Mouse (Mus musculus): ENCODE data around the gene Shbg. TPM values are rescaled to one million over a fixed set of nuclear protein-coding genes. Genes with fewer than 3 reads are reported as not detected.

Gene Shbg
- polyA plus RNA-seq, 1 experiment from 2014 or later: not detected

GRCm38 (mm10) chr11:69576307-69576706, 41.4 kb downstream of the Shbg start:
- no peak overlapping the region for H3K4me2 ChIP-seq (replicated peaks; ENCODE audit: low read depth, low read length)
- no peak overlapping the region for H3K27ac ChIP-seq (ENCODE audit: low read depth, low read length)
- H3K27me3 ChIP-seq (ENCODE audit: control insufficient read depth, insufficient read depth, low read length): no peaks in the 10 kb centered on the region
- H3K9ac ChIP-seq (ENCODE audit: low read depth, low read length): no peak overlapping the region
- H3K4me1 ChIP-seq (ENCODE audit: control insufficient read depth, insufficient read depth, low read length): peaks cover 18% of the 10 kb centered on the region
- ATAC-seq (ENCODE audit: low FRiP score, low TSS enrichment): no peak
- no peak overlapping the region for H3K4me3 ChIP-seq (ENCODE audit: low read length)
- WGBS: 76% methylated on average over 5 of the region's 5 CpGs
- H3K9me3 ChIP-seq (ENCODE audit: control insufficient read depth, low read length): no peaks in the 10 kb centered on the region
- peaks cover 17% of the 10 kb centered on the region; the same call in 1 of the 2 replicates for H3K36me3 ChIP-seq (ENCODE audit: control insufficient read depth, insufficient read depth, low read length)

DNA sequence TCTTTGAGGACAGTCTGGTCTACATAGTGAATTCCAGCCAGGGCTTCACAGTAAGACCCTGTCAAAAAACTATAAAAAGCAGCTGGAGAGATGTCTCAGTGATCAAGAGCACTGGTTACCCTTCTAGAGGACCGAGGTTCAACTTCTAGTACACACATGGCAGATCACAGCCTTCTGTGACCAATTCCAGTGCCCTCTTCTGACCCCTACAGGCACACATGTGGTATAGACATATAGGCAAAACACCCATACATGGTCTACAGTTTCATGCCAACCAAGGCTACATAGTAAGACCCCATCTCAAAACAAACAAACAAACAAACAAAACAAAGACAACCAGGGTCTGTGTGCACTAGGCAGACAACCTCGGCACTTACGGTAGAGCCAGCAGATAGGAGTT, 42.5 kb downstream of the Shbg start:
- H3K4me2 ChIP-seq (replicated peaks; ENCODE audit: low read depth, low read length): no peak overlapping the region
- no peaks in the 10 kb centered on the region for H3K9me3 ChIP-seq (ENCODE audit: control insufficient read depth, low read length)
- H3K9ac ChIP-seq (ENCODE audit: low read depth, low read length): no peak overlapping the region
- no peaks in the 10 kb centered on the region for H3K27me3 ChIP-seq (ENCODE audit: control insufficient read depth, insufficient read depth, low read length)
- no peak overlapping the region for H3K27ac ChIP-seq (ENCODE audit: low read depth, low read length)
- H3K4me1 ChIP-seq (ENCODE audit: control insufficient read depth, insufficient read depth, low read length): peaks cover 18% of the 10 kb centered on the region
- H3K36me3 ChIP-seq (ENCODE audit: control insufficient read depth, insufficient read depth, low read length): peaks cover 28% of the 10 kb centered on the region; the same call in 1 of the 2 replicates
- no peak overlapping the region for H3K4me3 ChIP-seq (ENCODE audit: low read length)
- ATAC-seq (ENCODE audit: low FRiP score, low TSS enrichment): no peak
- 63% methylated on average over 3 of the region's 3 CpGs for WGBS

GRCm38 (mm10) chr11:69565131-69565530, 52.6 kb downstream of the Shbg start:
- Histone ChIP-seq H3K4me2 (replicated peaks; ENCODE audit: low read depth, low read length) (no peak overlapping the region), H3K9ac (ENCODE audit: low read depth, low read length) (no peak overlapping the region), H3K4me3 (ENCODE audit: low read length) (no peak overlapping the region), H3K27me3 (ENCODE audit: control insufficient read depth, insufficient read depth, low read length) (no peaks in the 10 kb centered on the region), H3K9me3 (ENCODE audit: control insufficient read depth, low read length) (no peaks in the 10 kb centered on the region), H3K36me3 (ENCODE audit: control insufficient read depth, insufficient read depth, low read length) (peaks cover 43% of the 10 kb centered on the region), H3K27ac (ENCODE audit: low read depth, low read length) (no peak overlapping the region), H3K4me1 (ENCODE audit: control insufficient read depth, insufficient read depth, low read length) (peaks cover 13% of the 10 kb centered on the region)
- 62% methylated on average over 8 of the region's 8 CpGs for WGBS
- no peak for ATAC-seq (ENCODE audit: low FRiP score, low TSS enrichment)

MicroRNAs within 50 kb of the gene (microRNA counts, 519-probe panel; counts per million panel counts)
- not detected for microRNA mmu-miR-1934
- microRNA mmu-miR-467f: 3,578 counts per million, percentile 16 among the panel's probes with 10 or more counts

Small RNAs within 50 kb of the gene (microRNA-seq; reads per million reads assigned to microRNA genes)
- 5.5 reads per million, percentile 20 among the genes with 10 or more reads in this experiment for gene Mir1934
- gene Mir467f: not detected

Other genes starting within 250 kb of the Shbg start
- 56.7 and 59.7 TPM in 2 replicates for gene Chd3, start 248.5 kb downstream of the Shbg start, polyA plus RNA-seq (2014; fragmentation: Nextera tagmentation; extraction: Ambion mirVana)
- gene Naa38, start 222.4 kb downstream of the Shbg start, polyA plus RNA-seq (2014; fragmentation: Nextera tagmentation; extraction: Ambion mirVana): 172 and 221 TPM in 2 replicates
- 11.1 and 23.9 TPM in 2 replicates for gene Cyb5d1, start 222.3 kb downstream of the Shbg start, polyA plus RNA-seq (2014; fragmentation: Nextera tagmentation; extraction: Ambion mirVana)
- gene Tmem88, start 219.7 kb downstream of the Shbg start, polyA plus RNA-seq (2014; fragmentation: Nextera tagmentation; extraction: Ambion mirVana): 36.8 and 39.6 TPM in 2 replicates
- gene Kdm6b, start 204.2 kb downstream of the Shbg start, polyA plus RNA-seq (2014; fragmentation: Nextera tagmentation; extraction: Ambion mirVana): 36.1 and 37.4 TPM in 2 replicates
- gene Dnah2, start 68.8 kb downstream of the Shbg start, polyA plus RNA-seq (2014; fragmentation: Nextera tagmentation; extraction: Ambion mirVana): 0.87 and 1.5 TPM in 2 replicates
- 3.9 and 9.0 TPM in 2 replicates for gene Efnb3, start 57.7 kb downstream of the Shbg start, polyA plus RNA-seq (2014; fragmentation: Nextera tagmentation; extraction: Ambion mirVana)
- 26.9 and 31.9 TPM in 2 replicates for gene Wrap53, start 37.6 kb downstream of the Shbg start, polyA plus RNA-seq (2014; fragmentation: Nextera tagmentation; extraction: Ambion mirVana)
- 214 and 219 TPM in 2 replicates for gene Trp53, start 37.5 kb downstream of the Shbg start, polyA plus RNA-seq (2014; fragmentation: Nextera tagmentation; extraction: Ambion mirVana)
- 7.6 and 11.4 TPM in 2 replicates for gene Atp1b2, start 12.0 kb downstream of the Shbg start, polyA plus RNA-seq (2014; fragmentation: Nextera tagmentation; extraction: Ambion mirVana)
- gene Sat2, start 4.1 kb upstream of the Shbg start, polyA plus RNA-seq (2014; fragmentation: Nextera tagmentation; extraction: Ambion mirVana): 16.9 and 22.6 TPM in 2 replicates
- 30.7 and 33.3 TPM in 2 replicates for gene Fxr2, start 15.1 kb upstream of the Shbg start, polyA plus RNA-seq (2014; fragmentation: Nextera tagmentation; extraction: Ambion mirVana)
- gene Sox15, start 37.4 kb upstream of the Shbg start, polyA plus RNA-seq (2014; fragmentation: Nextera tagmentation; extraction: Ambion mirVana): 0.51 TPM in 1 of 2 replicates, not detected in the other
- gene Mpdu1, start 44.7 kb upstream of the Shbg start, polyA plus RNA-seq (2014; fragmentation: Nextera tagmentation; extraction: Ambion mirVana): 42.3 and 71.8 TPM in 2 replicates
- gene Cd68, start 48.2 kb upstream of the Shbg start, polyA plus RNA-seq (2014; fragmentation: Nextera tagmentation; extraction: Ambion mirVana): 8.5 and 10.5 TPM in 2 replicates
- gene Eif4a1, start 54.5 kb upstream of the Shbg start, polyA plus RNA-seq (2014; fragmentation: Nextera tagmentation; extraction: Ambion mirVana): 729 and 1,177 TPM in 2 replicates
- 95.2 and 102 TPM in 2 replicates for gene Senp3, start 64.2 kb upstream of the Shbg start, polyA plus RNA-seq (2014; fragmentation: Nextera tagmentation; extraction: Ambion mirVana)
- gene Tnfsf13, start 67.9 kb upstream of the Shbg start, polyA plus RNA-seq (2014; fragmentation: Nextera tagmentation; extraction: Ambion mirVana): 0.34 and 0.60 TPM in 2 replicates
- gene Tnfsf12, start 77.9 kb upstream of the Shbg start, polyA plus RNA-seq (2014; fragmentation: Nextera tagmentation; extraction: Ambion mirVana): 6.9 and 8.6 TPM in 2 replicates
- 4.6 and 4.9 TPM in 2 replicates for gene Tnfsfm13, start 78.2 kb upstream of the Shbg start, polyA plus RNA-seq (2014; fragmentation: Nextera tagmentation; extraction: Ambion mirVana)
- gene Polr2a, start 140.7 kb upstream of the Shbg start, polyA plus RNA-seq (2014; fragmentation: Nextera tagmentation; extraction: Ambion mirVana): 30.2 and 58.4 TPM in 2 replicates
- gene Slc35g3, start 144.1 kb upstream of the Shbg start, polyA plus RNA-seq (2014; fragmentation: Nextera tagmentation; extraction: Ambion mirVana): 0.23 and 0.36 TPM in 2 replicates
- gene Zbtb4, start 148.0 kb upstream of the Shbg start, polyA plus RNA-seq (2014; fragmentation: Nextera tagmentation; extraction: Ambion mirVana): 2.0 and 2.2 TPM in 2 replicates
- 4.6 and 6.5 TPM in 2 replicates for gene Chrnb1, start 178.0 kb upstream of the Shbg start, polyA plus RNA-seq (2014; fragmentation: Nextera tagmentation; extraction: Ambion mirVana)
- gene Fgf11, start 184.0 kb upstream of the Shbg start, polyA plus RNA-seq (2014; fragmentation: Nextera tagmentation; extraction: Ambion mirVana): 1.7 and 1.9 TPM in 2 replicates
- gene Tmem102, start 187.7 kb upstream of the Shbg start, polyA plus RNA-seq (2014; fragmentation: Nextera tagmentation; extraction: Ambion mirVana): 6.4 and 7.7 TPM in 2 replicates
- gene Gm39566, start 197.4 kb upstream of the Shbg start, polyA plus RNA-seq (2014; fragmentation: Nextera tagmentation; extraction: Ambion mirVana): not detected in 2 replicates
- not detected in 2 replicates for gene Spem2, start 200.6 kb upstream of the Shbg start, polyA plus RNA-seq (2014; fragmentation: Nextera tagmentation; extraction: Ambion mirVana)
- 0.27 TPM in 1 of 2 replicates, not detected in the other for gene Spem1, start 204.3 kb upstream of the Shbg start, polyA plus RNA-seq (2014; fragmentation: Nextera tagmentation; extraction: Ambion mirVana)
- gene Nlgn2, start 219.9 kb upstream of the Shbg start, polyA plus RNA-seq (2014; fragmentation: Nextera tagmentation; extraction: Ambion mirVana): 7.8 and 8.5 TPM in 2 replicates
- gene Tmem256, start 220.6 kb upstream of the Shbg start, polyA plus RNA-seq (2014; fragmentation: Nextera tagmentation; extraction: Ambion mirVana): 354 and 512 TPM in 2 replicates
- gene Plscr3, start 228.5 kb upstream of the Shbg start, polyA plus RNA-seq (2014; fragmentation: Nextera tagmentation; extraction: Ambion mirVana): 84.3 and 105 TPM in 2 replicates
- gene Tnk1, start 240.8 kb upstream of the Shbg start, polyA plus RNA-seq (2014; fragmentation: Nextera tagmentation; extraction: Ambion mirVana): 2.3 and 4.9 TPM in 2 replicates